Mouse (Mus musculus): ENCODE measurements around the gene Gm13871. TPM values are rescaled to one million over a fixed set of nuclear protein-coding genes. Genes with fewer than 3 reads are reported as not detected.
"Not testable (repeated sequence)": the region's sequence is repeated elsewhere in the genome, so short reads cannot be mapped to it uniquely, and the experiment has no call there.

The Gm13871 gene
- polyA plus RNA-seq (2012; rRNA removed) = not detected in 2 replicates

GRCm38 (mm10) chr4:73905853-73906252 is at the start of gene Gm13871:
Gene Gm13871 (minus strand): TSS chr4:73905953.
- not testable (repeated sequence) for H3K4me1 ChIP-seq (ENCODE audit: control insufficient read depth, insufficient read depth, insufficient read length); H3K27me3 ChIP-seq (ENCODE audit: control insufficient read depth, insufficient read depth, low read length); H3K27ac ChIP-seq (ENCODE audit: insufficient read depth, low read length); DNase-seq (ENCODE audit: low read depth in 1 of 2, low spot score in 2 of 2); H3K36me3 ChIP-seq (ENCODE audit: control insufficient read depth, insufficient read depth, low read length); H3K4me3 ChIP-seq (ENCODE audit: extremely low read depth, insufficient read depth, insufficient read length)
- WGBS = no CpG with 5 or more reads among the region's 4 CpGs

GRCm38 (mm10) chr4:73950375-73950896 is 44.7 kb upstream of the Gm13871 start, which contains the start of gene 2310002L09Rik:
Gene 2310002L09Rik (minus strand): TSS chr4:73950846.
- no peak within 1 kb of the TSS for H3K4me3 ChIP-seq (ENCODE audit: extremely low read depth, insufficient read depth, insufficient read length)
- WGBS = 84% methylated on average over 8 of the region's 8 CpGs
- no peaks in the 10 kb centered on the region for H3K4me1 ChIP-seq (ENCODE audit: control insufficient read depth, insufficient read depth, insufficient read length)
- H3K36me3 ChIP-seq (ENCODE audit: control insufficient read depth, insufficient read depth, low read length) = no peaks in the 10 kb centered on the region
- TF ChIP-seq CTCF (IDR thresholded peaks at IDR 0.05; ENCODE audit: extremely low read depth, insufficient read depth, insufficient read length, insufficient replicate concordance) = no peak
- TF ChIP-seq POLR2A (IDR thresholded peaks at IDR 0.05; ENCODE audit: low read depth, low read length) = no peak
- H3K27me3 ChIP-seq (ENCODE audit: control insufficient read depth, insufficient read depth, low read length) = no peaks in the 10 kb centered on the region
- no peak for DNase-seq (ENCODE audit: low read depth in 1 of 2, low spot score in 2 of 2)
- no peak within 1 kb of the TSS for H3K27ac ChIP-seq (ENCODE audit: insufficient read depth, low read length)

GRCm38 (mm10) chr4:73920660-73921059 is 14.9 kb upstream of the Gm13871 start, which contains the start of gene Gm11756:
Gene Gm11756 (minus strand): TSS chr4:73920760.
- not testable (repeated sequence) for H3K27me3 ChIP-seq (ENCODE audit: control insufficient read depth, insufficient read depth, low read length); DNase-seq (ENCODE audit: low read depth in 1 of 2, low spot score in 2 of 2); H3K4me3 ChIP-seq (ENCODE audit: extremely low read depth, insufficient read depth, insufficient read length); H3K4me1 ChIP-seq (ENCODE audit: control insufficient read depth, insufficient read depth, insufficient read length); H3K27ac ChIP-seq (ENCODE audit: insufficient read depth, low read length); H3K36me3 ChIP-seq (ENCODE audit: control insufficient read depth, insufficient read depth, low read length)
- 88% methylated on average over 6 of the region's 6 CpGs for WGBS

- not testable (repeated sequence) for H3K27ac ChIP-seq (ENCODE audit: insufficient read depth, low read length); H3K27me3 ChIP-seq (ENCODE audit: control insufficient read depth, insufficient read depth, low read length); H3K36me3 ChIP-seq (ENCODE audit: control insufficient read depth, insufficient read depth, low read length); H3K4me1 ChIP-seq (ENCODE audit: control insufficient read depth, insufficient read depth, insufficient read length); DNase-seq (ENCODE audit: low read depth in 1 of 2, low spot score in 2 of 2); H3K4me3 ChIP-seq (ENCODE audit: extremely low read depth, insufficient read depth, insufficient read length)
- WGBS = no CpG with 5 or more reads among the region's 4 CpGs
Observed at GRCm38 (mm10) chr4:73891012-73891411, 14.7 kb downstream of the Gm13871 start, which contains the start of gene Gm11757. Gene Gm11757 (minus strand): TSS chr4:73891112.

GRCm38 (mm10) chr4:73876166-73876565 is 29.6 kb downstream of the Gm13871 start, which contains the start of gene Gm11758:
Gene Gm11758 (minus strand): TSS chr4:73876266.
- H3K27me3 ChIP-seq (ENCODE audit: control insufficient read depth, insufficient read depth, low read length); H3K4me3 ChIP-seq (ENCODE audit: extremely low read depth, insufficient read depth, insufficient read length); H3K27ac ChIP-seq (ENCODE audit: insufficient read depth, low read length); DNase-seq (ENCODE audit: low read depth in 1 of 2, low spot score in 2 of 2); H3K4me1 ChIP-seq (ENCODE audit: control insufficient read depth, insufficient read depth, insufficient read length); H3K36me3 ChIP-seq (ENCODE audit: control insufficient read depth, insufficient read depth, low read length): not testable (repeated sequence)
- WGBS = no CpG with 5 or more reads among the region's 4 CpGs

Other genes starting within 250 kb of the Gm13871 start
- gene Gm11239, start 237.6 kb downstream of the Gm13871 start, polyA plus RNA-seq (2012; rRNA removed) = not detected in 2 replicates
- gene Gm428, start 222.4 kb downstream of the Gm13871 start, polyA plus RNA-seq (2012; rRNA removed) = not detected in 2 replicates
- gene Rasef, start 115.0 kb downstream of the Gm13871 start, polyA plus RNA-seq (2012; rRNA removed) = 0.02 and 0.11 TPM in 2 replicates
- not detected in 2 replicates for gene Gm11758, start 29.7 kb downstream of the Gm13871 start, polyA plus RNA-seq (2012; rRNA removed)
- not detected in 2 replicates for gene Gm11757, start 14.8 kb downstream of the Gm13871 start, polyA plus RNA-seq (2012; rRNA removed)
- not detected in 2 replicates for gene Gm11756, start 14.8 kb upstream of the Gm13871 start, polyA plus RNA-seq (2012; rRNA removed)
- not detected in 2 replicates for gene 2310002L09Rik, start 44.9 kb upstream of the Gm13871 start, polyA plus RNA-seq (2012; rRNA removed)
- 0.05 and 0.12 TPM in 2 replicates for gene Frmd3, start 107.5 kb upstream of the Gm13871 start, polyA plus RNA-seq (2012; rRNA removed)